ENCODE assay signal across 8 mouse cellular contexts in the genomic region with DNA sequence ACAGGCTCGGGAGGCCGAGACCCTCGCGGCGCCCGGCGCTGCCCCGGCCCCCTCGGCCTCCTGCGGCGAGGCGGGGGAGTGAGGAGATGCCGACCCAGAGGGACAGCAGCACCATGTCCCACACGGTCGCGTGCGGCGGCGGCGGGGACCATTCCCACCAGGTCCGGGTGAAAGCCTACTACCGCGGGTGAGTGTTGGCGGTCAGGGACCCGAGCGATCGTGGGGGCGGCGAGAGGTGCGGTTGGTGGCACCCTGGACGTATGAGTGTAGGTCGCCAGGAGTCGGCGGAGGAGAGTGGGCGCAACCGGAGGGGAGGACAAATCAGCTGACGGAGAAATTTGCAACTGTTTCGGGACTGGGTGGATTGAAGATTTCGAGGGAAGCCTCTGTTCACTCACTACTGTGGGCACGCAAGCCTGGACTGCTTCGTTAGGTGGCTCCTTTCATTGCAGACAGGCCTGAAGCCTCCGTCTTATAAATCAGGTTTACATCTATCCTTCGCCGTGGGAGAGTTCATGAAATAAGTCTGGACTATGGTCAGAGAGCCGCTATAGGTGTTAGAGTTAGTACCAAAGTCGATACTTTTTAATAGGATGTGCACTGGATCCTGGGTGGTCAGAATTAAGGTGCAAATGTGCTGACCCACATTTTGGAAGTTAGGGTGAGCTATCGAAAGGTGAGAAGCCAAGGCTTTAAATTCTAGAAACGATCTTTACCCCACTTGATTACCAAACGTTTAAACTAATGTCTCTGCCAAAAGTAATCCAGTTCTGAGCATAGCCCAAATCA. TPM values are rescaled to one million over a fixed set of nuclear protein-coding genes. Genes with fewer than 3 reads are reported as not detected.
DNase-seq lines count a peak whose midpoint lies in the region; ATAC-seq and TF ChIP-seq lines count a peak whose summit lies in the region.

No protein-coding gene starts in this region.

- DNase-seq in heart, postnatal 14 days: no peak
- DNase-seq in 3T3-L1 (ENCODE audit: low read depth, low spot score): peak; percentile 63
- no peak for DNase-seq in liver, postnatal 0 days
- no peak for DNase-seq in left cerebral cortex, postnatal 4 days

- H3K4me1 ChIP-seq in heart, embryonic 12.5 days (replicated peaks): peaks cover 28% of the 10 kb centered on the region
- H3K4me1 ChIP-seq in bone marrow, adult 2 months (ENCODE audit: control insufficient read depth, insufficient read depth, low read length): peaks cover 3% of the 10 kb centered on the region; the same call in 1 of the 2 replicates
- peaks cover 20% of the 10 kb centered on the region; the same call in 1 of the 2 replicates for H3K4me1 ChIP-seq in liver, postnatal 0 days (ENCODE audit: insufficient read depth)
- peaks cover 20% of the 10 kb centered on the region for H3K4me1 ChIP-seq in stomach, embryonic 14.5 days (ENCODE audit: control insufficient read depth, insufficient read depth, low read length)

- TF ChIP-seq CTCF in bone marrow, adult 2 months (IDR thresholded peaks at IDR 0.05; ENCODE audit: control insufficient read depth, insufficient read depth, low read length): no peak
- no peak for TF ChIP-seq CTCF in liver, postnatal 0 days (IDR thresholded peaks at IDR 0.05; ENCODE audit: low read depth)

- H3K9ac ChIP-seq in heart, embryonic 12.5 days: peak overlapping the region; percentile 96
- H3K9ac ChIP-seq in liver, postnatal 0 days (replicated peaks): peak overlapping the region; percentile 76
- H3K9ac ChIP-seq in stomach, embryonic 14.5 days (replicated peaks; ENCODE audit: low read depth, low read length): peak overlapping the region; percentile 84

- peak overlapping the region; percentile 93 for H3K27ac ChIP-seq in heart, embryonic 12.5 days (ENCODE audit: poor library complexity, severe bottlenecking)
- peak overlapping the region; percentile 49; the same call in 1 of the 2 replicates for H3K27ac ChIP-seq in bone marrow, adult 2 months (ENCODE audit: control insufficient read depth, insufficient read depth, low read depth, low read length, poor library complexity)
- H3K27ac ChIP-seq in liver, postnatal 0 days (ENCODE audit: low read depth): peak overlapping the region; percentile 78
- H3K27ac ChIP-seq in stomach, embryonic 14.5 days (ENCODE audit: low read length): peak overlapping the region; percentile 80

- intact Hi-C loops in heart, postnatal 14 days (cut with DNase I): loop anchor here (5.0 kb wide), 1 partner anchor 61 kb away; no protein-coding TSS in a partner anchor
- intact Hi-C loops in left cerebral cortex, postnatal 4 days (cut with DNase I): no loop called here

- WGBS in heart, embryonic 12.5 days: under 1% methylated on average over 49 of the region's 49 CpGs
- WGBS in bone marrow, adult 2 months: 1% methylated on average over 49 of the region's 49 CpGs
- 3% methylated on average over 49 of the region's 49 CpGs for WGBS in liver, postnatal 0 days (ENCODE audit: insufficient replicate concordance)
- WGBS in stomach, embryonic 14.5 days: under 1% methylated on average over 49 of the region's 49 CpGs

- no peak for TF ChIP-seq EP300 in liver, postnatal 0 days (IDR thresholded peaks at IDR 0.05; ENCODE audit: low read depth)

- peak; percentile 64; the same call in 1 of the 2 replicates for ATAC-seq in heart, embryonic 12.5 days (ENCODE audit: insufficient number of reproducible peaks, low FRiP score)
- ATAC-seq in granulocyte monocyte progenitor cell, adult 5-6 weeks (replicated peaks; ENCODE audit: poor library complexity, severe bottlenecking): peak; percentile 28
- peak; percentile 43 for ATAC-seq in liver, postnatal 0 days
- no peak for ATAC-seq in stomach, embryonic 14.5 days (ENCODE audit: insufficient number of reproducible peaks, insufficient read depth, low FRiP score, low read depth)

- H3K4me2 ChIP-seq in heart, embryonic 12.5 days: peak overlapping the region; percentile 74
- peak overlapping the region; percentile 84 for H3K4me2 ChIP-seq in liver, postnatal 0 days (ENCODE audit: low read depth, low read length)
- peak overlapping the region; percentile 56 for H3K4me2 ChIP-seq in stomach, embryonic 14.5 days (replicated peaks; ENCODE audit: low read depth, low read length)

- no peaks in the 10 kb centered on the region for H3K36me3 ChIP-seq in heart, embryonic 12.5 days
- no peaks in the 10 kb centered on the region for H3K36me3 ChIP-seq in liver, postnatal 0 days (replicated peaks; ENCODE audit: insufficient read depth, low read length)
- no peaks in the 10 kb centered on the region for H3K36me3 ChIP-seq in stomach, embryonic 14.5 days (ENCODE audit: control insufficient read depth, insufficient read depth, low read length)

- no peaks in the 10 kb centered on the region for H3K27me3 ChIP-seq in heart, embryonic 12.5 days (replicated peaks)
- H3K27me3 ChIP-seq in liver, postnatal 0 days (ENCODE audit: insufficient read depth, low read length): no peaks in the 10 kb centered on the region
- H3K27me3 ChIP-seq in stomach, embryonic 14.5 days (ENCODE audit: control insufficient read depth, insufficient read depth, low read length): no peaks in the 10 kb centered on the region

- TF ChIP-seq POLR2A in bone marrow, adult 2 months (IDR thresholded peaks at IDR 0.05; ENCODE audit: borderline replicate concordance, control insufficient read depth, low read depth, low read length): no peak

- peak overlapping the region; percentile 98 for H3K4me3 ChIP-seq in heart, embryonic 12.5 days
- H3K4me3 ChIP-seq in bone marrow, adult 2 months (replicated peaks; ENCODE audit: control insufficient read depth, low read depth, low read length): peak overlapping the region; percentile 98
- peak overlapping the region; percentile 81 for H3K4me3 ChIP-seq in liver, postnatal 0 days (ENCODE audit: low read depth, low read length)
- H3K4me3 ChIP-seq in stomach, embryonic 14.5 days (ENCODE audit: low read depth, low read length): peak overlapping the region; percentile 86

- no peaks in the 10 kb centered on the region for H3K9me3 ChIP-seq in heart, embryonic 12.5 days (replicated peaks)
- no peaks in the 10 kb centered on the region for H3K9me3 ChIP-seq in liver, postnatal 0 days (ENCODE audit: low read length)
- no peaks in the 10 kb centered on the region for H3K9me3 ChIP-seq in stomach, embryonic 14.5 days (ENCODE audit: control insufficient read depth, low read depth, low read length)

RNA-seq across cellular contexts. Expression of a gene that starts 0.5 kb away (rescaled TPM):
- 26.9 and 28.9 TPM in 2 replicates for polyA plus RNA-seq in heart, embryonic 12.5 days (2016; fragmentation: Nextera tagmentation; extraction: Ambion mirVana)
- 10 to 100 TPM; 17.6 to 18.0 TPM for total RNA-seq in heart, postnatal 14 days (2021)
- 3.7 and 9.0 TPM in 2 replicates for polyA plus RNA-seq in bone marrow, adult 2 months (2011; ENCODE audit: insufficient read depth, insufficient read length, low replicate concordance, missing spikeins)
- total RNA-seq in granulocyte monocyte progenitor cell, adult 5-6 weeks (2014; fragmentation: Nextera tagmentation): 12.8 and 22.5 TPM in 2 replicates
- 16.0 and 19.6 TPM in 2 replicates for total RNA-seq in granulocyte monocyte progenitor cell, adult 5-6 weeks (2017)
- polyA plus RNA-seq in liver, postnatal 0 days (2015; fragmentation: Nextera tagmentation; extraction: Ambion mirVana): 3.8 TPM in 2 replicates
- 51.0 and 51.7 TPM in 2 replicates for polyA plus RNA-seq in stomach, embryonic 14.5 days (2014; fragmentation: Nextera tagmentation; extraction: Ambion mirVana)
- 10 to 100 TPM; 62.6 to 63.4 TPM for total RNA-seq in left cerebral cortex, postnatal 4 days (2021)

RNA-seq across cellular contexts. Expression of a gene that starts 26.9 kb away (rescaled TPM):
- polyA plus RNA-seq in heart, embryonic 12.5 days (2016; fragmentation: Nextera tagmentation; extraction: Ambion mirVana): 5.5 and 7.1 TPM in 2 replicates
- total RNA-seq in heart, postnatal 14 days (2021): 10 to 100 TPM; 17.4 to 20.7 TPM
- polyA plus RNA-seq in bone marrow, adult 2 months (2011; ENCODE audit: insufficient read depth, insufficient read length, low replicate concordance, missing spikeins): 6.4 and 15.2 TPM in 2 replicates
- total RNA-seq in granulocyte monocyte progenitor cell, adult 5-6 weeks (2014; fragmentation: Nextera tagmentation): 31.6 and 33.7 TPM in 2 replicates
- total RNA-seq in granulocyte monocyte progenitor cell, adult 5-6 weeks (2017): 13.8 and 14.1 TPM in 2 replicates
- polyA plus RNA-seq in liver, postnatal 0 days (2015; fragmentation: Nextera tagmentation; extraction: Ambion mirVana): 1.4 TPM in 2 replicates
- 12.9 and 13.7 TPM in 2 replicates for polyA plus RNA-seq in stomach, embryonic 14.5 days (2014; fragmentation: Nextera tagmentation; extraction: Ambion mirVana)
- 10 to 100 TPM; 39.2 to 39.3 TPM for total RNA-seq in left cerebral cortex, postnatal 4 days (2021)
